Mouse (Mus musculus): Measurements from ENCODE around the gene 2300003K06Rik.
"Not testable (repeated sequence)": the region's sequence is repeated elsewhere in the genome, so short reads cannot be mapped to it uniquely, and the experiment has no call there.

2300003K06Rik gene

GRCm38 (mm10) chr11:99837966-99838365 is at the start of gene 2300003K06Rik:
TSS of gene 2300003K06Rik (minus strand) at chr11:99838066.
- no peak for DNase-seq

GRCm38 (mm10) chr11:99878887-99879286 is 41.0 kb upstream of the 2300003K06Rik start, which contains the start of gene Gm11567:
TSS of gene Gm11567 (plus strand) at chr11:99879187.
- not testable (repeated sequence) for DNase-seq

- DNase-seq = not testable (repeated sequence)
These were observed 35.2 kb upstream of the 2300003K06Rik start, which contains the start of gene Krtap9-1 for GRCm38 (mm10) chr11:99873089-99873488. TSS of gene Krtap9-1 (plus strand) at chr11:99873389.

GRCm38 (mm10) chr11:99864176-99864575 is 26.3 kb upstream of the 2300003K06Rik start, which contains the start of gene Gm11559:
TSS of gene Gm11559 (plus strand) at chr11:99864476.
- DNase-seq = not testable (repeated sequence)

GRCm38 (mm10) chr11:99858761-99859160 is 20.9 kb upstream of the 2300003K06Rik start:
- DNase-seq = no peak

GRCm38 (mm10) chr11:99857617-99858016 is 19.8 kb upstream of the 2300003K06Rik start, which contains the start of gene Gm11568:
TSS of gene Gm11568 (plus strand) at chr11:99857917.
- no peak for DNase-seq

- DNase-seq = peak in 1 of 2 experiments; percentile 10
These were observed 16.3 kb upstream of the 2300003K06Rik start for GRCm38 (mm10) chr11:99854121-99854520.

- DNase-seq = no peak
These were observed 13.6 kb upstream of the 2300003K06Rik start, which contains the start of gene Krtap4-16 for GRCm38 (mm10) chr11:99851508-99851907. TSS of gene Krtap4-16 (minus strand) at chr11:99851608.

GRCm38 (mm10) chr11:99846746-99847145 is 8.9 kb upstream of the 2300003K06Rik start:
- no peak for DNase-seq

GRCm38 (mm10) chr11:99842185-99842584 is 4.3 kb upstream of the 2300003K06Rik start:
- DNase-seq = no peak

GRCm38 (mm10) chr11:99815566-99815965 is 22.3 kb downstream of the 2300003K06Rik start, which contains the start of gene Gm11564:
TSS of gene Gm11564 (minus strand) at chr11:99815666.
- not testable (repeated sequence) for DNase-seq

GRCm38 (mm10) chr11:99809792-99810191 is 28.1 kb downstream of the 2300003K06Rik start, which contains the start of gene Krtap4-13:
TSS of gene Krtap4-13 (minus strand) at chr11:99809892.
- DNase-seq = not testable (repeated sequence)

- not testable (repeated sequence) for DNase-seq
These were observed 33.5 kb downstream of the 2300003K06Rik start, which contains the start of gene Gm11554 for GRCm38 (mm10) chr11:99804346-99804745. TSS of gene Gm11554 (minus strand) at chr11:99804446.

GRCm38 (mm10) chr11:99798832-99799231 is 39.0 kb downstream of the 2300003K06Rik start, which contains the start of gene Gm11569:
TSS of gene Gm11569 (minus strand) at chr11:99798932.
- DNase-seq = not testable (repeated sequence)

GRCm38 (mm10) chr11:99793367-99793766 is 44.5 kb downstream of the 2300003K06Rik start, which contains the start of gene Gm11596:
TSS of gene Gm11596 (minus strand) at chr11:99793467.
- DNase-seq = no peak
